Mouse (Mus musculus) megakaryocyte-erythroid progenitor cell, adult 5-6 weeks (primary cell): ENCODE measurements around the gene Snx9. TPM values are rescaled to one million over a fixed set of nuclear protein-coding genes. Genes with fewer than 3 reads are reported as not detected.

Experiments used
- ATAC-seq: replicated peaks from 2 replicates; pipeline ENCODE4 v1.8.0; 2016; ENCODE audit warnings: mild to moderate bottlenecking, inconsistent platforms; ENCODE audit not compliant: severe bottlenecking, poor library complexity, low FRiP score, low TSS enrichment
- total RNA-seq, 2 experiments: library from RNA; stranded (forward) in 1 of 2; stranded (reverse) in 1 of 2; fragments of 200-1000, 215-1000 nt in 1 of 2; fragments of >200 nt in 1 of 2; fragmentation: Nextera tagmentation in 1 of 2; gene quantifications; 2 replicates each; pipeline ENCODE4 v1.2.3; 2014 to 2017

The Snx9 gene
- total RNA-seq, 2 experiments from 2014 or later: 16.5 to 25.8 TPM

DNA sequence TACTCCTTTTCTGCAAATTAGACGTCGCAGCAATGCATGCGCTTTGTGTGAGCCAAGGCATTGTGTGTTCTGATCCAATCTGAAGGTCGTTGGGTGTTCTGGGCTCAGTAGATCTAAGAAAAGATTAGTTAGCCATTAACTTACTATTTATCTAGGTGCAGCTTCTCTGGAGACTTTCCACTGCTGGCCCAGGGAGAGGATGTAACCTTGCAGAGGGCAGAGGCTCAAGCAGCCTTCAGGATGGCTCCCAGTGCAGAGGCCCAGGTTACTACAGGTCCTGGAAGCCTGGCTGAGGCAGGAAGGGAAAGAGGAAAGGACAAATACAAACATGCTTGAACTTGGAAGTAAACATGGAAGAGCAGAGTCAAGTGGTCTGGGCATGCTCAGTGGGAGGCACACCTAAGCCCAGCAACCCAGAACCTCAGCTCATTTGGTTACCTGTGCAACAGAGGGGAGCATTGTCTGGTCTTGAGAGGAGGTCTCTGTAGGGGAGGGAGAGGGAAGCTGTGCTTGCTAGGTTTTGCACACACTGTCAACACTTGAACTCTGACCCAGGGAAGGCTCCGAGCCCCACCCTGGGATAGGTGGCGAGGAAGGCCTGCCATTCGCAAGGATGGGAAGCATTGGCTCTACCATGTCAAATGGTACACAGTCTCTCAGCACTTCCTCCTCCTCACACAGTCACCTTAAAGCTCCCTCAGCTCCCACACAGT lies 27.3 kb downstream of the Snx9 start:
- ATAC-seq: no peak

DNA sequence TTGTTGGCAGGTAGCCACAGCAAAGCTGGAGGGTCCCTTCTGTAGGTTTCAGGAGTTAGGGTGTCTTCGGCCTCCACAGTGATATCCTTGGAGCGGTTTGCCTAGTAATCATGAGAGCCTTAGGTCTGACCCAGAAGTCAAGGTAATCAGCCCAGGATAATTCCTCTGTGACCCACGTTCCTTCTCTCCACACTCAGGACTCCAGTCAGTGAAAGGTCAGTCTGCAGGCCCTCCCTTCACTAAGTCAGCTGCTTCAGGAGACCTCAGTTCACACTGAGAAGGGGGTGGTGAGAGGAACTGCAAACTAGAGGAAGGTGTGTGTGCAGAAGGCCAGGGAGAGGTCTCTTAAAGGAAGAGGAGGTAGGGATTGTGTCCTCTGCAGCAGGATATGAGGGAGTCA lies 28.3 kb downstream of the Snx9 start:
- no peak for ATAC-seq

DNA sequence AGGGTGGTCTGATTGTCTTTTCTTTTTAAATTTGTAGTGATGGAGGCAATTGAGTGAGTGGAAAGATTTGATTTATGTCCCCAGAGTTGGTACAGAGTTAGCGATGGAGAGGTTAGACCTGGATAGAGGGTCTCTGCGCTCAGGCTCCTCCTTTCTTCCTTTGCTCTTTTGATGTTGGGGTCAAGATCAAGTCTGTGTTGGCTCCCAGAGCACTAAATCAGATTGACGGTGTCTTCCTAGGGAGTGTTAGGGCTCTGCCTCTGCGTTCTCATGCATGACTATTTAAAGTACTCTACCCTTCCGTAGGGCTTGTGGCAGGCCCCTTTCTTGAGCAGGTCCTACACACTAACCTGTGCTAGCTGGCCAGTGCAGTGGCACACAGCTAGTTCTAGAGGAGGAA lies 28.9 kb downstream of the Snx9 start:
- no peak for ATAC-seq

DNA sequence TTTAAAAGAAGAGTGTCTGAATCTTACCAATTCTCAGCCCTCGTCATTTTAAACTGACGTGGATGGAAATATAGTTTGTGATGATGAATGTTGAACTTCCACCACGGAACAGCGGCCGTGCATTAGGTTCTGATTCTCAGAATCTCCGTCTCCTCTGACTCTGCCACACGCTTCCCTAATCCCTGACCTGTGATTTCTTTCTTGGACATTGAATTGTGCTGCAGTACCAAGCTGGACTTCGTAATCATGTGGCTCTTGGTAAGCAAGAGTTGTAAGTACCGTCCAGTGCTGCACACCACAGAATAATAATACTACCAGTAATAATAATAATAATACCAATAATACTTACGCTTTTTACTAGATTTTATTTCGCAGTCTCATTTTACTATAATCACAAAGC lies 29.6 kb downstream of the Snx9 start:
- no peak for ATAC-seq

DNA sequence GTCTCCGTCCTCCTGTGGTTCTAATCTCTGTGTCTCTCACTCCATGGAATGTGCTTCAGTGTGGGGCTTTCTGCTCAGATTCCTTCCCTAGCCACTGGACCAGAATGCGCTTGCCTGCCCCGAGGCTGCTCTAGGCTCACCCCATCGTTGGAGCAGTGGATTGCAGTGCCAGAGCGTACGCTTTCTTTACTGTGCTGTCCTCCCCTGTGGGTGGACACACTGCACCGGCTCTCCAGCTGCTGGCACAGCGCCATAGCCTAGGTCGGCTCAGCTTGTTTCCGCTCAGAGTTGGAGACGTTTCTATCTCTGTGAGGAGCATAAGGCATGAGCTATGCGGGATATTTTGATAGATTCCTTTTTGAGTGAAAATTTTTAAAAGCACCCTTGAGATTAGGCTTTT lies 31.4 kb downstream of the Snx9 start:
- no peak for ATAC-seq

DNA sequence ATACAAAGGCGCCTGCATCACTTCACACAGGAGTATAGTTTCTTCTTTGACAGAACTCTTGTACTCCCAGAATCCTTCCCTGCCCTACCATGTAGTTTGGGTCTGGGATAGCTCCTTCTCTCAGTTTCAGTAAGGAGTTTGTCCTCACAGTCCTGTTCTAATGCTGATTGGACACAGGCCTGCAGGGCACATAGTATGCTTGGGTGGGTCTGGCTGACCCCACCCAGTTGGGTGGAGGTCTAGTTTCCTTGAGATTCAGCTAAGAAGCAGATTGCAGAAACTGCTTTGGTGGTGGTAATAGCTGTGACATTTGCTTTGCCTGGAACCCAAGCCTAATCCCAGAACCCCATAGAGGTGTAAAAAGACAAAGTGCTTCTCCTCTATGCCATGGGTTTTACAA lies 33.4 kb downstream of the Snx9 start:
- ATAC-seq: no peak

DNA sequence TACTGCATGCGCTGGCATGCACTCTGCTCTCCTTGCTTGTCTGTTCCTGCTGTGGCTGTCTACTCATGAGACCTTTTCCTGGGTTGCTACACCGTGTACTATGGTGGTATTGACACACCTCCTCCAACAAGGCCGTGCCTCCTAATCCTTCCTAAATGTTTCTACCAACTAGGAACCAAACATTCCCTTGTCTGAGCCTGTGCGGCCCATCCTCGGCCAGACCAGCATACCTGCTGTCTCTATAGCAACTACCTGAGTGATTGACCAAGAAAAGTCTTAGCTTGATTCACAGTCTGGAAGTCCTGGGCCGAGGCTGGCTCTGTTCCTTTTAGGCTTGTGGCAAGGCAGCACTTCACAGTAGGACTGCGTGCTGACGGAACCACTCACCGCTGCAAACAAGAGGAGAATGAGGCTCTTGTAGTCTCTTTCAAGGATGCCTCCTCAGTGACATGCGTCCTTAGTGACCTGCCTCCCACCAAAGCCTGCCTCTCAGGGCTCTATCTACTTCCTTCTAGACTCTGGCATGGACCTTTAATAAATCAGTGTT lies 36.6 kb downstream of the Snx9 start:
- no peak for ATAC-seq

DNA sequence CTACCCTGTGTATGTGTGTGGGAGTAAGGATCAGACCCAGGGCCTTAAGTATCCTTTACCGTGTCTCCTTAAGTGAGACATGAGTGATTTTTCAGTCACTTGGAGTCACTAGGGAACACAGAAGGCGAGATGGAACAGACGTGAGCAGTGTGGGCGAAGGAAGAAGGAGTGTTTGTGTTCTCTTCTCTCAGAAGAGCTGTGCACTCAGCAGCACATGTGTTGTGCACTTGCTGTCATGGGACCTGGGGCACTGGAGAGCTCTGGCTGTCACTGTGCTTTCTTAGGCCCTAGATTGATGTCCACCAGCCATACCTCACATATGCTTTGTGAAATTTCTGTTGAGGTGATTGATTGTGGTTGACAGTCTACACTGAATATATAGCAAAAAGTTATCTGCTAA lies 37.7 kb downstream of the Snx9 start:
- no peak for ATAC-seq

DNA sequence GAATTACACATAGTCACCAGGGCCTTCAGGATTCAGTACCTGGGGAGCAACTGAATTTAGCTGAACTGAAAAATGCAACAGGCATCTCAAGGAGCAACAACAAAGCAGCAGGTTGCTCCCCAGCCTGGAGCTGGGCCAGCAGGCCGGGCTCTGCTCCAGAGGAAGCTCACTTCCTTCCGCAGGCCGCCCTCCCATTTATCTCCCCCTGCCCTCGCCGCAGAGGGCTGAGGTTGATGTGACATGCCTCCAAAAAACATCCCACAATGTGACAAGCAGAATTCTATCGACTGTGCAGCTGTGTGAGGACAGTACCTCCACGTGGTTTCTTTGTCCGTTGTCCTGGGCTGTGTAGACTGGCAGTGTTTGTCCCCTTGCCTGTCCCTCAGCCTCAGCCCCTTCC lies 44.3 kb downstream of the Snx9 start:
- ATAC-seq: peak; percentile 84

DNA sequence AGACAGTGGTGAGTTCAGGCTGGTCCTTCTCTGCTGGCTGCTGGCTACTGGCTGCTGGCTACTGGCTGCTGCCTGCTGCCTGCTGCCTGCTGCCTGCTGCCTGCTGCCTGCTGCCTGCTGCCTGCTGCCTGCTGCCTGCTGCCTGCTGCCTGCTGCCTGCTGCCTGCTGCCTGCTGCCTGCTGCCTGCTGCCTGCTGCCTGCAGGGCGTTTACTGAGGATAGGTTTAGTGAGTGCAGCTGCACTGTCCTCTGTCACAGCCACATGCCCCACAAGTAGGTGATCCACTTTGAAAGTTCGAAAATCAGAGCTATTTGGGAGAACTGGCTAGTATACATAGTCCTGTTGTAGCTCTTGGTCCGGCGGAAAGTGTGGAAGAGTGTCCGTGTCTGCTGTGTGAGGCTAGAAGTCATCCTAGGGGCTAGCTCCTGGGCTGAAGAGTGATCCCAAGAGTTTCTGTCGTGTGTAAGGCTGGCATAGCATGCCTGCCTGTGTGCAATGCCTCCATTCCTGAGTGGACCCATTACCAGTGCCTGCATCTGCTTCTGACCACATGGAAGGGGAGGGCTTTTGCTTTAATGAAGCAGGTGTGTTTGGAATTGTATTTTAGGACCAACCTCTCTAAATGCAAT lies 45.2 kb downstream of the Snx9 start:
- ATAC-seq: no peak

DNA sequence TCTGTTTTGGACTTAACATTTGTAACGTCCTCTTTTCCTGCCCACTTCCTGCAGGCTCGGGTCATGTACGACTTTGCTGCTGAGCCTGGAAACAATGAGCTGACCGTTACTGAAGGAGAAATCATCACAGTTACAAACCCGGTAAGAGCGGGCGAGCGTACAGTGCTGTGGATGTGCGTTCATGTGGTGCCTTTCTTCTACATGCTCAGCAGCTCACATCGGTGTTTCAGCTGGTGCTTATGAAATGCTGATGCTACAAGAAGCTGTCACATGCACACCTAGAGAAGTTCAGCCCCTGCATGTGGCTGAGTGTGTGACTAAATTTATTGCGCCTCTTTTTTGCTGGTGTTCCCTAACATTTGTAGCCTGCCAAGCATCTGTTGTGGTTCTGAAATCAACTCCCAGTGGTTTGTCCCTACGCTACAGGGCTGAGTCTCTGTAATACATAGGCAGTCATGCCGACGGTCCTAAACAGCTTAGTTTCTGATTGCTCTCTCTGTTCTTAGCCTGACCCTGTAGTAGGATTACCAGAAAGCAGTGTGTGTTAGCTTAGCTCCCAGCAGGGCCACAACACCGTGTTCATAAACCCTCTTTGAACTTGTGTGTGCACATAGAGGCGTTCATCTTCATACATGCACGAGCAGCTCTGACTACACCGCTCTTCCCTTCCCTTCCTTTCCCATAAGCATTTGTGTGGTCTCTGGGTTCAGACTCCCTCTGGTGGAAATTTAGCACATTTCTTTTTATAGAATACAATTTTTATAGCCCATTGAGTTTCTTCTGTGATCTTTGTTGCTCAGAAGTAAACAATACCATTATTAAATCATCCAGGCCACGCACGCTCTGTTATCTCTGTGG lies 46.0 kb downstream of the Snx9 start:
- peak; percentile 53 for ATAC-seq

DNA sequence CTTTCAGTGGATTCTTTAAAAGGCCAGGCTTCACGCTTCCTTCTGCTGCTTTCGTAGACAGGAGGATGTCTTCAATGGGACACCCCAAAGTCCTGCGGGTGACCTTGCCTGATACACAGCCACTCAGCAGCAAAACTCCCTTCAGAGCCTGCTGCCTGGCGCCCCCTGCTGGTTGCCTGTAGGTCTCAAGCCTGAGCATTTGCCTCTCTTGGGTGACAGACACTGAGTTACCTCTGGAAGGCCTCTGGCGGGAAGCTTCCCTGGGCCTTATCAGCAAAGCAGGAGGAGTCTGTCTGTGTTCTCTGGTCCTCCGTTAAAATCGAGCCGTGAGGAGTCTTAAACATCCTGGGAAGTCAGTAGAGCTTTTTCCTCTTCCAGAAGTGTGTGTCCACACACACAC lies 49.3 kb downstream of the Snx9 start:
- ATAC-seq: peak; percentile 78

DNA sequence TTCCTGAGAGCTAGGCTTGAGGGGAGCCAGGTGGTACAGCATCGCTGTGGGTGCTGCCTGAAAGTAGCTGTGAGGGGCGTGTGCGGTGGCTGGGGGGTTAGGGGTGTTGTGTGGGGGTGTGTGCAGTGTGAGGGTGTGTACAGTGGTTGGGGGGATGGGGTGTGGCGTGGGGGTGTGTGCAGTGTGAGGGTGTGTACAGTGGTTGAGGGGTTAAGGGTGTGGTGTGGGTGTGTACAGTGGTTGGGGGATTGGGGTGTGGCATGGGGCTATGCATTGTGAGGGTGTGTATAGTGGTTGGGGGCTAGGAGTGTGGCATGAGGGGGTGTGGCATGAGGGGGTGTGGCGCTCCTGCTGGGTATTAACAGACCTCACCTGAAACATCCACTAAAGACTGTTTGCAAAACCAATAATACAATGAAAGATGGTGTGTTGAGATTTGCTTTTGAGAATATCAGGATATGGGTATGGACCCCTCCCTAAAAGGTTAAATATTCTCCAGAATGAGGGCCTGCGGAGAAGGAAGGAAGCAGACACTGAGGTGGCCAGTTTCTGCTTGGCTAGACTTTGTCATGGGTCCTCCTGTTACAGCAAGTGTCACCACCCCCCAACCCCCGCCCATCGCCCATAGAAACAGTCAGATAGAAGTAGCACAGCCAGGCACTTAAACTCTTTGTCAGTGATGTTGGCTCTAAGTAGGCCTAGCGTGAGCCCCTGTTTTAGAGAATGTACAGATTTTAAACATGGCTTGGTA lies 51.0 kb downstream of the Snx9 start:
- no peak for ATAC-seq

DNA sequence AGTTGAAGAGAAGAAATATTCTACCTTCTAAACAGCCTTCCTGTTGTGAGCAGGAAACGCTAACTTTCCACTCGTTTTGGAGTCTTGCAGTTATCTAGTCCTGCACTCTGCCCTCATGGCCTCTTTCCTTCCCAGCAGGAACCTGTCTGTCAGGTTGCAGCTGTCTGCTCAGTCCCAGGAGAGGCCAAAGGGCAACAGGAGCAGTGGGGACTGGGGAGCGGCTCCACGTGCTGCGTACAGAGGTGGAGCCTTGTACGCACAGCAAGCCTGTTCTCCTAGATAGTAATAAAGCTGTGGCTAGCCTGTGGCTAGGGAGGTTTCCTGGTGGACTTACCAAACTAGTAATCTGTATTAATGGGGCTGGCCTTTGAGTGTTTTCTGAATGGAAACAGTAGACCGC lies 52.0 kb downstream of the Snx9 start:
- peak; percentile 89 for ATAC-seq

DNA sequence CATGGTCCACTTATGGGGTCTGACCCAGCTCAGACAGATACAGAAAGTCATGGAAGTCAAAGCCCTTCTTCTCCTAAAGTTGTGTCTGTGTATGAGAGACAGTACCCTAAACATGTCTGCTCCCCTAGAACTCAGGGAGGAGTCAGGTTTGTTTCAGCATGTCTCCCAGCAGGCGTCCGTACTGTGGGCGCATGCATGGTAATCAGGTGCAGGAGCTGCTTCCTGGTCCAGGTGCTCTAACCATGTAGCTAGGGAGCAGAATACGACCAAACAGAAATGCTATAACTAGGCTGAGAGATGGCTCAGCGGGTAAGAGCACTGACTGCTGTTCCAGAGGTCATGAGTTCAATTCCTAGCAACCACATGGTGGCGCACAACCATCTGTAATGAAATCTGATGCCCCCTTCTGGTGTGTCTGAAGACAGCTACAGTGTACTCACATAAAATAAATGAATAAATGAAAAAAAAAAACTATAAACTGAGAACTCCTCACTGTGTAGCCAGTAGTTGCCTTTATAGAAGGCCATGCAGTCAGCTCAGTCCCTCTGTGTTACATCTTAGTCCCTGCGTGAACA lies 52.5 kb downstream of the Snx9 start:
- ATAC-seq: peak; percentile 17; the same call in 1 of the 2 replicates

DNA sequence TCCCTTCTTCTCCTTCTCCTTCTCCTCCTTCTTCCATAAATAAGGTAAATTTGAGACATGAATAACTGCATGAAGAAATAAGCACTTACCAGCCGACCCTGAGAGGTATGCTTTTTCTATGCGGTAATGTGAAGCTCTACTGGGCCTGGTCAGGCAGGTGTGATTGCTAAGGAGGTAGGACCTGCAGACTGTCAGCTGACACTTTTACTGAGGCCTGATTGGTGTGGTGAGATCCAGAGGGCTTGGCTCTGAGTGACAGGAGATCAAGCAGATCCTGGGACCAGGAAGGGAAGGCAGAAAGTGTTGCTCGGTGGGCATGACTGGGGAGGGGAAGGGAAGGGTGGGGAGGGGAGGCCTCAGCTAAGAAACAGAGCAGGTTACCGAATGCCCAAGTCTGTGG lies 54.9 kb downstream of the Snx9 start:
- no peak for ATAC-seq

DNA sequence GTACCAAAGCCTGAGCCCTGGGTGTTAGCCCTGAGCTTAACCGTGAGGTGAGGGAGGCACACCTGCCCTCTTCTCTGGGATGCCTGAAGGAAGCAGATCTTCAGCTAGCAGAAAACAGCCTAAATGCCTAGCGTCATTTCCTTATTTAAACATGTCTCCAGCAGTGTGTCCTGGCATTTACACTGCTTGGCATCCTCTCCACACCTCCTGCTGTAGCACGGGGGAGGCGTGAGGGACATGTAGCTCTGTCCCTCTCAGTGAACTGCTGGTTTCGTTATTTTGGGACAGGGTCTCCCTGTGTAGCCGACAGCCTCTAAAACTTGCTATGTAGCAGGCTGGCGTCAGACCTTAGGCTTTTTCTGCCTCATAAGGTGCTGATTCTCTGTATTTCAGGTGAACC lies 55.5 kb downstream of the Snx9 start:
- no peak for ATAC-seq

DNA sequence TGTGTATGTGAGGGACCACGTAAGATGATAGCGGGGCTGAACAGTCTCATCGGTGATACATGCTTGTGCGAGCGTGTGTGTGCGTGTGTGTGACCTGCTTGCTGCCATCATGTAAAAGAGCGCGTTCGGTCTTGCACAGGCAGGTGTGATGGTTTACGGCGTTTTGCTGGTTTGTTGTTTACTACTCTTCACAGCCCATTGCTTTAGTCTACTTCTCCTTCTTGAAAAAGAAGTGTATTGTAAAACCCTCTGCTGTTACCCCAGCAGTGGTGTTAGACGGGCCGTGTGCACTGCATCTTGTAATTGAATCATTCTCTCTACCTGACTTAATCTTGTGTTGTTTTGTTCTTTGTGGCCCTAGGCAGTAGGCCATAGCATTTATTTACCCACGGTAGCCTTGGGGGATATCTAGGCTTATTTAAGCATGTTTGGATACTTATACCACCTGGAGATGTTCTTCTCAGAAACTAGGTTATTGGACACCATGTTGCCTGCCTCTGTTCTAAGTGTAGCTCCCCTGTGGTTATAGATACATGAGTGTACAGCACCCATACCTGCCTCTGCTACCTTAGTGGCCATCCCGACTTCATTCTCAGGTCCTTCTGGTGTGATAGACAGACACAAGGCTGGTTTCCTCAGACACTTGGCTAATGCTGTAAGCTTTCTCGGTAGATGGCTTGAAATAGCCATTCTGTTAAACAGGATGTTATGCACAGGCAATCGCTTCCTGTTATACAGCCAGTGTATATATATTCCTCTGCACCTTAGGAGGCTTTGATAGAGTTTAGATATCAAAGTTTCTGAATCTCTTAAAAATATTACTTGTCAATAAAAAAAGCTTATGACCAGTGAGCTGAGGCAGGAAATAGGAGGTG lies 56.4 kb downstream of the Snx9 start:
- ATAC-seq: no peak
